Mouse (Mus musculus): Measurements from ENCODE around the gene Ccnd1. TPM values are rescaled to one million over a fixed set of nuclear protein-coding genes. Genes with fewer than 3 reads are reported as not detected.

Ccnd1 gene
- total RNA-seq, 2 experiments from 2014 or later: 26.3 to 39.2 TPM

GRCm38 (mm10) chr7:144941242-144941831 is 1.6 kb upstream of the Ccnd1 start:
- peak; percentile 81 to 87 for DNase-seq (ENCODE audit: low spot score in 2 of 2)
- intact Hi-C loops (cut with DNase I): no loop called here

GRCm38 (mm10) chr7:144940585-144940984 is 860 bp upstream of the Ccnd1 start:
- intact Hi-C loops (cut with DNase I): no loop called here
- DNase-seq (ENCODE audit: low spot score in 2 of 2): no peak

GRCm38 (mm10) chr7:144940003-144940571 is 362 bp upstream of the Ccnd1 start:
- intact Hi-C loops (cut with DNase I): no loop called here

GRCm38 (mm10) chr7:144938661-144939343 is 923 bp downstream of the Ccnd1 start:
- no peak for DNase-seq (ENCODE audit: low spot score in 2 of 2)
- intact Hi-C loops (cut with DNase I): loop anchor here (5.0 kb wide), 4 partner anchors 93 to 258 kb away; no protein-coding TSS in a partner anchor

More at GRCm38 (mm10) chr7:144940003-144940571, 362 bp upstream of the Ccnd1 start:
- no peak for DNase-seq (ENCODE audit: low spot score in 2 of 2)

GRCm38 (mm10) chr7:144937899-144938517 is 1.7 kb downstream of the Ccnd1 start:
- intact Hi-C loops (cut with DNase I): loop anchor here (1.0 to 5.0 kb wide), 5 partner anchors 94 to 305 kb away; no protein-coding TSS in a partner anchor
- DNase-seq (ENCODE audit: low spot score in 2 of 2): no peak

- intact Hi-C loops (cut with DNase I): loop anchor here (1.0 to 5.0 kb wide), 5 partner anchors 95 to 306 kb away; no protein-coding TSS in a partner anchor
- DNase-seq (ENCODE audit: low spot score in 2 of 2): peak; percentile 89 to 91
Measured at GRCm38 (mm10) chr7:144937490-144937889, 2.2 kb downstream of the Ccnd1 start.

- intact Hi-C loops (cut with DNase I): loop anchor here (5.0 kb wide), 4 partner anchors 96 to 261 kb away; no protein-coding TSS in a partner anchor
Measured at GRCm38 (mm10) chr7:144936311-144936880, 3.3 kb downstream of the Ccnd1 start.

GRCm38 (mm10) chr7:144935563-144935962 is 4.2 kb downstream of the Ccnd1 start:
- DNase-seq (ENCODE audit: low spot score in 2 of 2): peak; percentile 53 to 66
- intact Hi-C loops (cut with DNase I): loop anchor here (5.0 kb wide), 4 partner anchors 97 to 262 kb away; no protein-coding TSS in a partner anchor

More at GRCm38 (mm10) chr7:144936311-144936880, 3.3 kb downstream of the Ccnd1 start:
- DNase-seq (ENCODE audit: low spot score in 2 of 2): no peak

- no peak for DNase-seq (ENCODE audit: low spot score in 2 of 2)
- intact Hi-C loops (cut with DNase I): loop anchor here (5.0 kb wide), 4 partner anchors 97 to 262 kb away; no protein-coding TSS in a partner anchor
Measured at GRCm38 (mm10) chr7:144934901-144935300, 4.8 kb downstream of the Ccnd1 start.

GRCm38 (mm10) chr7:144933796-144934195 is 5.9 kb downstream of the Ccnd1 start:
- intact Hi-C loops (cut with DNase I): no loop called here
- DNase-seq (ENCODE audit: low spot score in 2 of 2): no peak

- DNase-seq (ENCODE audit: low spot score in 2 of 2): no peak
- intact Hi-C loops (cut with DNase I): no loop called here
Measured at GRCm38 (mm10) chr7:144933336-144933735, 6.4 kb downstream of the Ccnd1 start.

GRCm38 (mm10) chr7:144932389-144932937 is 7.3 kb downstream of the Ccnd1 start:
- no peak for DNase-seq (ENCODE audit: low spot score in 2 of 2)
- intact Hi-C loops (cut with DNase I): no loop called here

- intact Hi-C loops (cut with DNase I): no loop called here
- DNase-seq (ENCODE audit: low spot score in 2 of 2): no peak
Measured at GRCm38 (mm10) chr7:144931778-144932177, 7.9 kb downstream of the Ccnd1 start.

GRCm38 (mm10) chr7:144929931-144930330 is 9.8 kb downstream of the Ccnd1 start:
- no peak for DNase-seq (ENCODE audit: low spot score in 2 of 2)
- intact Hi-C loops (cut with DNase I): no loop called here

- DNase-seq (ENCODE audit: low spot score in 2 of 2): no peak
- intact Hi-C loops (cut with DNase I): no loop called here
Measured at GRCm38 (mm10) chr7:144929506-144929905, 10.2 kb downstream of the Ccnd1 start.

- intact Hi-C loops (cut with DNase I): no loop called here
- no peak for DNase-seq (ENCODE audit: low spot score in 2 of 2)
Measured at GRCm38 (mm10) chr7:144928889-144929210, 10.9 kb downstream of the Ccnd1 start.

GRCm38 (mm10) chr7:144928009-144928888 is 11.5 kb downstream of the Ccnd1 start:
- DNase-seq (ENCODE audit: low spot score in 2 of 2): no peak
- intact Hi-C loops (cut with DNase I): no loop called here

GRCm38 (mm10) chr7:144927591-144927990 is 12.1 kb downstream of the Ccnd1 start:
- no peak for DNase-seq (ENCODE audit: low spot score in 2 of 2)
- intact Hi-C loops (cut with DNase I): no loop called here
